Mouse (Mus musculus) testis, adult 2 months (tissue): Measurements from ENCODE around the gene Ercc1.

Experiments used
- CTCF ChIP-seq: fragments of 200-500 bp; IDR thresholded peaks from 2 replicates; pipeline ENCODE4 v1.5.1; 2012; ENCODE audit warnings: low read depth, mild to moderate bottlenecking, inconsistent platforms, low read length, moderate library complexity; ENCODE audit not compliant: control insufficient read depth, insufficient read depth, insufficient replicate concordance
- POLR2A ChIP-seq: fragments of 200-500 bp; IDR thresholded peaks from 2 replicates; pipeline ENCODE4 v1.6.1; 2012; ENCODE audit warnings: low read depth, mild to moderate bottlenecking, inconsistent platforms, low read length, moderate library complexity; ENCODE audit not compliant: control insufficient read depth

DNA sequence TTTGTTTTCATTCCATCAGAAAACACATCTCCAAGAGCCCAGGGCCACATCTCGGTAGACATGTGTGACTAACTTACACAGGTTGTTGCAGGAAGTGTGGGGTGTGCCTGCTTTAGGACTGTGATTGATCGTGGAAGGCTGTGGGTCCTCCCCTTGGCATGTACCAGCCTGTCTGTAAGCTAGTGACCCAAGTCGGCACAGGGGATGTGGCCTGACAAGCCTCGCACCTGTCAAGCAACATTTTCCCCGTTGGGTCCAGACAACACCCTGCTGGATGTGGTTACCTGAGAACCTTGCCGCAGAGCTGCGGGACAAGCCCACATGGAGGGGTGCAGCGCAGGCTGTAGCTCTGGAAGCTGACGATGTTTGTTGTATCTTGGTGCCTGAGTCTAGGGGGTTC, 22.1 kb upstream of the Ercc1 start:
- TF ChIP-seq CTCF (no peak), POLR2A (no peak)
